ENCODE assay signal across 7 mouse cellular contexts in genomic region chr13:40977609-40978008, GRCm38 (mm10). TPM values are rescaled to one million over a fixed set of nuclear protein-coding genes. Genes with fewer than 3 reads are reported as not detected.
A peak's percentile ranks its signal among the peaks of the same experiment; 100 is the strongest.
DNase-seq lines count a peak whose midpoint lies in the region; ATAC-seq and TF ChIP-seq lines count a peak whose summit lies in the region.

No protein-coding gene starts in this region.

- no peak overlapping the region for H3K27ac ChIP-seq in layer of hippocampus, adult 2 months
- H3K27ac ChIP-seq in heart, postnatal 0 days (ENCODE audit: low read depth) = no peak overlapping the region
- no peak overlapping the region for H3K27ac ChIP-seq in liver, postnatal 0 days (ENCODE audit: low read depth)

- no peaks in the 10 kb centered on the region for H3K9me3 ChIP-seq in heart, postnatal 0 days (replicated peaks; ENCODE audit: control insufficient read depth, low read length)
- no peaks in the 10 kb centered on the region for H3K9me3 ChIP-seq in liver, postnatal 0 days (ENCODE audit: low read length)

- H3K4me3 ChIP-seq in layer of hippocampus, adult 2 months = no peak overlapping the region
- H3K4me3 ChIP-seq in heart, postnatal 0 days (ENCODE audit: low read depth, low read length) = no peak overlapping the region
- H3K4me3 ChIP-seq in liver, postnatal 0 days (ENCODE audit: low read depth, low read length) = no peak overlapping the region

- WGBS in heart, postnatal 0 days = 22% methylated on average over 7 of the region's 7 CpGs
- WGBS in liver, postnatal 0 days (ENCODE audit: insufficient replicate concordance) = 23% methylated on average over 7 of the region's 7 CpGs

- TF ChIP-seq EP300 in heart, postnatal 0 days (IDR thresholded peaks at IDR 0.05; ENCODE audit: low read depth) = no peak
- TF ChIP-seq EP300 in liver, postnatal 0 days (IDR thresholded peaks at IDR 0.05; ENCODE audit: low read depth) = no peak

- TF ChIP-seq POLR2A in brain, embryonic 14.5 days (IDR thresholded peaks at IDR 0.05; ENCODE audit: borderline replicate concordance, extremely low read depth, insufficient read depth, insufficient read length, poor library complexity, severe bottlenecking) = no peak

- no peaks in the 10 kb centered on the region for H3K27me3 ChIP-seq in heart, postnatal 0 days (ENCODE audit: control insufficient read depth, insufficient read depth, low read length)
- no peaks in the 10 kb centered on the region for H3K27me3 ChIP-seq in liver, postnatal 0 days (ENCODE audit: insufficient read depth, low read length)

- no peaks in the 10 kb centered on the region for H3K36me3 ChIP-seq in heart, postnatal 0 days (replicated peaks; ENCODE audit: control insufficient read depth, insufficient read depth, low read length)
- H3K36me3 ChIP-seq in liver, postnatal 0 days (replicated peaks; ENCODE audit: insufficient read depth, low read length) = no peaks in the 10 kb centered on the region

- peak; percentile 49; the same call in 1 of the 2 replicates for ATAC-seq in heart, postnatal 0 days (ENCODE audit: insufficient read depth, low read depth)
- ATAC-seq in liver, postnatal 0 days = peak; percentile 72

- DNase-seq in layer of hippocampus, adult 2 months (ENCODE audit: low spot score in 2 of 2) = peak in 1 of 2 experiments; percentile 55
- DNase-seq in layer of hippocampus, adult 9-11 months = no peak
- DNase-seq in NIH3T3 (ENCODE audit: low read depth) = peak; percentile 32
- peak; percentile 22 for DNase-seq in brain, embryonic 14.5 days (ENCODE audit: low read depth)
- DNase-seq in heart, postnatal 0 days (ENCODE audit: low spot score) = peak; percentile 43
- peak; percentile 76 for DNase-seq in liver, postnatal 0 days
- DNase-seq in skeletal muscle tissue, adult 2 months (ENCODE audit: low read depth, low spot score) = peak; percentile 34

- no peak overlapping the region for H3K4me2 ChIP-seq in heart, postnatal 0 days (ENCODE audit: low read depth, low read length)
- H3K4me2 ChIP-seq in liver, postnatal 0 days (ENCODE audit: low read depth, low read length) = no peak overlapping the region

- TF ChIP-seq CTCF in layer of hippocampus, adult 2 months (conservative IDR thresholded peaks at IDR 0.05) = peak; percentile 86
- peak; percentile 60 for TF ChIP-seq CTCF in brain, embryonic 14.5 days (IDR thresholded peaks at IDR 0.05; ENCODE audit: borderline replicate concordance, extremely low read depth, insufficient read depth, insufficient read length)
- peak; percentile 80 for TF ChIP-seq CTCF in heart, postnatal 0 days (IDR thresholded peaks at IDR 0.05; ENCODE audit: low read depth)
- TF ChIP-seq CTCF in liver, postnatal 0 days (IDR thresholded peaks at IDR 0.05; ENCODE audit: low read depth) = peak; percentile 89

- H3K9ac ChIP-seq in heart, postnatal 0 days (replicated peaks; ENCODE audit: low read depth, low read length) = no peak overlapping the region
- H3K9ac ChIP-seq in liver, postnatal 0 days (replicated peaks) = no peak overlapping the region

- H3K4me1 ChIP-seq in heart, postnatal 0 days (ENCODE audit: control insufficient read depth, insufficient read depth) = no peaks in the 10 kb centered on the region
- H3K4me1 ChIP-seq in liver, postnatal 0 days (ENCODE audit: insufficient read depth) = peaks cover 6% of the 10 kb centered on the region

RNA-seq across cellular contexts. Expression of gene Pak1ip1, which starts 23.2 kb away (rescaled TPM):
- 10 to 100 TPM; 41.6 to 44.1 TPM for total RNA-seq in layer of hippocampus, adult 2 months (2021)
- 49.9 and 65.4 TPM in 2 replicates for polyA plus RNA-seq in brain, embryonic 14.5 days (2012; rRNA removed)
- 38.2 and 43.5 TPM in 2 replicates for total RNA-seq in heart, postnatal 0 days (2014; rRNA removed; ENCODE audit: low replicate concordance)
- polyA plus RNA-seq in heart, postnatal 0 days (2015; fragmentation: Nextera tagmentation; extraction: Ambion mirVana) = 43.1 and 48.0 TPM in 2 replicates
- polyA plus RNA-seq in liver, postnatal 0 days (2015; fragmentation: Nextera tagmentation; extraction: Ambion mirVana) = 43.1 and 45.8 TPM in 2 replicates

RNA-seq across cellular contexts. Expression of gene Tmem14c, which starts 38.5 kb away (rescaled TPM):
- total RNA-seq in layer of hippocampus, adult 2 months (2021) = 10 to 100 TPM; 55.5 to 59.4 TPM
- 69.9 and 84.6 TPM in 2 replicates for polyA plus RNA-seq in brain, embryonic 14.5 days (2012; rRNA removed)
- total RNA-seq in heart, postnatal 0 days (2014; rRNA removed; ENCODE audit: low replicate concordance) = 116 and 142 TPM in 2 replicates
- 282 and 290 TPM in 2 replicates for polyA plus RNA-seq in heart, postnatal 0 days (2015; fragmentation: Nextera tagmentation; extraction: Ambion mirVana)
- 383 and 408 TPM in 2 replicates for polyA plus RNA-seq in liver, postnatal 0 days (2015; fragmentation: Nextera tagmentation; extraction: Ambion mirVana)
